Mouse (Mus musculus): ENCODE measurements around the gene Calcr. TPM values are rescaled to one million over a fixed set of nuclear protein-coding genes. Genes with fewer than 3 reads are reported as not detected.
"Not testable (repeated sequence)": the region's sequence is repeated elsewhere in the genome, so short reads cannot be mapped to it uniquely, and the experiment has no call there.

The Calcr gene
- total and polyA plus RNA-seq, 3 experiments = not detected

GRCm38 (mm10) chr6:3677806-3678205 is 86.7 kb downstream of the Calcr start:
- no peak overlapping the region for H3K27ac ChIP-seq (ENCODE audit: insufficient read depth, low read depth)
- in situ Hi-C loops (cut with MboI; ENCODE audit: low pct_ligation_motif_present, low pct_unique_long_range_greater_than_20kb, low sequenced_read_pairs) (no loop called here), dilution Hi-C loops (cut with MboI; ENCODE audit: extremely low pct_ligation_motif_present, extremely low pct_unique_long_range_greater_than_20kb, low sequenced_read_pairs) (no loop called here)

DNA sequence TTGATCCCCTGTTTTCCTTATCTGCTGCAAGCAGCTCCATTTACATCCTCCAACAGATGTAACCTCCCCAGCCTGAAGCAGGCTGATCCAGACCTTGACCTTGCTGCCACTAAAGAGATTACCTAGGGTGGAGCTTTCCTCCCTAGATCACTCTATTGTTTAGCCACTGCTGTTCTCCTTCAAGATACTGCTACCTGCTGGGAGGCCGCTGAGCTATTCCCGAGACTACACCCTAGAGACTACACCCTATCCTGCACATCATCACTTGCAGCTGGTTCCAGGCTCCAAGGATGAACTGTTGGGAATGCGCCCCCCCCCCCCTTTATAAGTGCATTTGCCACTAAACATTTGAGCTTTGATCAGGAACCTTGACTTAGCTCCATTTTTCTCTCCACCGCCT is 92.6 kb downstream of the Calcr start:
- H3K36me3 ChIP-seq (replicated peaks in 1 of 2; ENCODE audit: control insufficient read depth in 1 of 2, insufficient read depth in 1 of 2, low read length in 1 of 2); H3K27me3 ChIP-seq (replicated peaks); H3K9me3 ChIP-seq (replicated peaks; ENCODE audit: low read length); in situ Hi-C loops (cut with MboI; ENCODE audit: low pct_ligation_motif_present, low pct_unique_long_range_greater_than_20kb, low sequenced_read_pairs); H3K4me1 ChIP-seq (ENCODE audit: control insufficient read depth in 1 of 2, insufficient read depth in 2 of 2); DNase-seq (ENCODE audit: extremely low read depth); H3K27ac ChIP-seq (ENCODE audit: insufficient read depth, low read depth); H3K4me3 ChIP-seq (replicated peaks in 1 of 3; ENCODE audit: low read depth in 2 of 3, low read length in 2 of 3, poor library complexity in 1 of 3); H3K4me2 ChIP-seq (ENCODE audit: insufficient read depth, low read depth, poor library complexity, severe bottlenecking); dilution Hi-C loops (cut with MboI; ENCODE audit: extremely low pct_ligation_motif_present, extremely low pct_unique_long_range_greater_than_20kb, low sequenced_read_pairs); H3K9ac ChIP-seq (ENCODE audit: insufficient read depth, low read depth); H3K79me2 ChIP-seq (replicated peaks; ENCODE audit: control insufficient read depth, extremely low read depth, insufficient read depth, poor library complexity, severe bottlenecking): not testable (repeated sequence)

More at GRCm38 (mm10) chr6:3677806-3678205, 86.7 kb downstream of the Calcr start:
- Histone ChIP-seq H3K9ac (ENCODE audit: insufficient read depth, low read depth) (no peak overlapping the region), H3K4me2 (ENCODE audit: insufficient read depth, low read depth, poor library complexity, severe bottlenecking) (no peak overlapping the region), H3K79me2 (replicated peaks; ENCODE audit: control insufficient read depth, extremely low read depth, insufficient read depth, poor library complexity, severe bottlenecking) (no peaks in the 10 kb centered on the region), H3K4me3 (replicated peaks in 1 of 3; ENCODE audit: low read depth in 2 of 3, low read length in 2 of 3, poor library complexity in 1 of 3) (no peak overlapping the region), H3K36me3 (replicated peaks in 1 of 2; ENCODE audit: control insufficient read depth in 1 of 2, insufficient read depth in 1 of 2, low read length in 1 of 2) (no peaks in the 10 kb centered on the region), H3K27me3 (replicated peaks) (no peaks in the 10 kb centered on the region), H3K4me1 (ENCODE audit: control insufficient read depth in 1 of 2, insufficient read depth in 2 of 2) (no peaks in the 10 kb centered on the region), H3K9me3 (replicated peaks; ENCODE audit: low read length) (no peaks in the 10 kb centered on the region)
- TF ChIP-seq MYC (IDR thresholded peaks at IDR 0.05; ENCODE audit: low read depth, low read length) (no peak), USF2 (conservative IDR thresholded peaks at IDR 0.05; ENCODE audit: low read depth, low read length) (no peak), TBP (conservative IDR thresholded peaks at IDR 0.05; ENCODE audit: low read depth, low read length) (no peak), ELF1 (IDR thresholded peaks at IDR 0.05; ENCODE audit: low read depth, low read length) (no peak), BHLHE40 (IDR thresholded peaks at IDR 0.05; ENCODE audit: low read depth, low read length) (no peak), UBTF (IDR thresholded peaks at IDR 0.05; ENCODE audit: low read depth, low read length) (no peak), IRF4 (IDR thresholded peaks at IDR 0.05; ENCODE audit: low read depth, low read length) (no peak), USF1 (IDR thresholded peaks at IDR 0.05; ENCODE audit: low read depth, low read length) (no peak), CTCF (conservative IDR thresholded peaks at IDR 0.05 in 1 of 2, IDR thresholded peaks at IDR 0.05 in 1 of 2; ENCODE audit: low read depth in 2 of 2, low read length in 2 of 2) (no peak), MAFK (IDR thresholded peaks at IDR 0.05; ENCODE audit: insufficient replicate concordance, low read length) (no peak), CHD2 (IDR thresholded peaks at IDR 0.05; ENCODE audit: low read length) (no peak), ZKSCAN1 (IDR thresholded peaks at IDR 0.05; ENCODE audit: borderline replicate concordance, low read depth, low read length) (no peak), TCF12 (IDR thresholded peaks at IDR 0.05; ENCODE audit: low read depth, low read length) (no peak), POLR2A (IDR thresholded peaks at IDR 0.05; ENCODE audit: low read depth, low read length) (no peak), ZMIZ1 (IDR thresholded peaks at IDR 0.05; ENCODE audit: low read depth, low read length) (no peak), ETS1 (conservative IDR thresholded peaks at IDR 0.05; ENCODE audit: low read depth, low read length) (no peak)
- no peak for DNase-seq (ENCODE audit: extremely low read depth)
